8 mouse cellular contexts compared by ENCODE assay signal in genomic region chr8:84202938-84203917, GRCm38 (mm10). TPM values are rescaled to one million over a fixed set of nuclear protein-coding genes. Genes with fewer than 3 reads are reported as not detected.
DNase-seq lines count a peak whose midpoint lies in the region; ATAC-seq and TF ChIP-seq lines count a peak whose summit lies in the region.

No protein-coding gene starts in this region.

- ATAC-seq in hindbrain, embryonic 13.5 days (ENCODE audit: low FRiP score), result peak; percentile 37
- ATAC-seq in megakaryocyte-erythroid progenitor cell, adult 5-6 weeks (replicated peaks; ENCODE audit: low FRiP score, low TSS enrichment, poor library complexity, severe bottlenecking), result peak; percentile 28

- peak overlapping the region; percentile 67 for H3K4me2 ChIP-seq in hindbrain, embryonic 13.5 days

- DNase-seq in ES-E14 (ENCODE audit: low read depth, low spot score), result no peak
- DNase-seq in gastrocnemius, adult 18-20 months (ENCODE audit: low spot score), result peak; percentile 82
- DNase-seq in left cerebral cortex, postnatal 4 days, result peak; percentile 63
- DNase-seq in right cerebral cortex, postnatal 4 days, result peak; percentile 63
- no peak for DNase-seq in c-Kit-positive CD71-positive TER-119-positive erythroid progenitor cells, embryonic 14.5 days (ENCODE audit: low spot score)

- no peaks in the 10 kb centered on the region for H3K9me3 ChIP-seq in ES-E14 (ENCODE audit: control insufficient read depth, insufficient read depth, low read depth, low read length)
- H3K9me3 ChIP-seq in hindbrain, embryonic 13.5 days, result no peaks in the 10 kb centered on the region

- TF ChIP-seq POLR2A in bone marrow, adult 2 months (IDR thresholded peaks at IDR 0.05; ENCODE audit: borderline replicate concordance, control insufficient read depth, low read depth, low read length), result peak; percentile 62; the same call in 1 of the 2 replicates

- peak overlapping the region; percentile 71 for H3K9ac ChIP-seq in ES-E14 (ENCODE audit: insufficient read depth, low read depth, low read length, poor library complexity, severe bottlenecking)
- peak overlapping the region; percentile 68 for H3K9ac ChIP-seq in hindbrain, embryonic 13.5 days

- H3K4me3 ChIP-seq in ES-E14 (ENCODE audit: insufficient read depth in 1 of 2, low read depth in 1 of 2, low read length in 2 of 2, poor library complexity in 1 of 2, severe bottlenecking in 1 of 2), result peak overlapping the region; percentile 64 to 73
- peak overlapping the region; percentile 66 for H3K4me3 ChIP-seq in bone marrow, adult 2 months (replicated peaks; ENCODE audit: control insufficient read depth, low read depth, low read length)
- peak overlapping the region; percentile 37 for H3K4me3 ChIP-seq in hindbrain, embryonic 13.5 days

- in situ Hi-C loops in ES-E14 (cut with MboI; ENCODE audit: low sequenced_read_pairs in 2 of 2, unreplicated experiment in 2 of 2), result no loop called here

- intact Hi-C loops in left cerebral cortex, postnatal 4 days (cut with DNase I), result no loop called here

- H3K4me1 ChIP-seq in ES-E14 (ENCODE audit: control insufficient read depth in 2 of 2, insufficient read depth in 2 of 2, low read length in 2 of 2, poor library complexity in 1 of 2), result peaks cover 3 to 29% of the 10 kb centered on the region in 2 experiments; a peak in 2 of 4 replicates
- peaks cover 11% of the 10 kb centered on the region for H3K4me1 ChIP-seq in bone marrow, adult 2 months (ENCODE audit: control insufficient read depth, insufficient read depth, low read length)
- peaks cover 62% of the 10 kb centered on the region for H3K4me1 ChIP-seq in hindbrain, embryonic 13.5 days (replicated peaks)

- no peak for TF ChIP-seq CTCF in bone marrow, adult 2 months (IDR thresholded peaks at IDR 0.05; ENCODE audit: control insufficient read depth, insufficient read depth, low read length)

- WGBS in bone marrow, adult 2 months, result 8% methylated on average over 34 of the region's 34 CpGs
- WGBS in hindbrain, embryonic 13.5 days, result 11% methylated on average over 34 of the region's 34 CpGs

- H3K36me3 ChIP-seq in ES-E14 (ENCODE audit: control insufficient read depth, insufficient read depth, low read length, poor library complexity, severe bottlenecking), result no peaks in the 10 kb centered on the region; the same call in 1 of the 2 replicates
- H3K36me3 ChIP-seq in hindbrain, embryonic 13.5 days, result no peaks in the 10 kb centered on the region

- H3K27me3 ChIP-seq in hindbrain, embryonic 13.5 days, result peaks cover 44% of the 10 kb centered on the region

- H3K27ac ChIP-seq in ES-E14 (ENCODE audit: insufficient read depth, low read depth, low read length, poor library complexity, severe bottlenecking), result peak overlapping the region; percentile 20; the same call in 1 of the 2 replicates
- peak overlapping the region; percentile 94 for H3K27ac ChIP-seq in bone marrow, adult 2 months (ENCODE audit: control insufficient read depth, insufficient read depth, low read depth, low read length, poor library complexity)
- peak overlapping the region; percentile 81 for H3K27ac ChIP-seq in hindbrain, embryonic 13.5 days

TF ChIP-seq in ES-E14, 5 proteins besides CTCF, POLR2A, EP300 and RAD21:
- no peak for TF ChIP-seq ZNF384 (IDR thresholded peaks at IDR 0.05; ENCODE audit: low read depth, low read length)
- no peak for TF ChIP-seq CHD2 (IDR thresholded peaks at IDR 0.05; ENCODE audit: low read depth, low read length)
- TF ChIP-seq HCFC1 (IDR thresholded peaks at IDR 0.05; ENCODE audit: borderline replicate concordance, insufficient read depth, low read length), result no peak
- TF ChIP-seq MAFK (IDR thresholded peaks at IDR 0.05; ENCODE audit: insufficient read depth, low read depth, low read length), result no peak
- no peak for TF ChIP-seq ZC3H11A (IDR thresholded peaks at IDR 0.05; ENCODE audit: borderline replicate concordance, low read depth, low read length)

RNA-seq across cellular contexts. Expression of gene Nanos3, which starts 18.2 kb away (rescaled TPM):
- 7.0 and 9.9 TPM in 2 replicates for total RNA-seq in ES-E14 (2012; rRNA removed)
- 3.0 TPM in 1 of 2 replicates, not detected in the other for polyA plus RNA-seq in bone marrow, adult 2 months (2011; ENCODE audit: insufficient read depth, insufficient read length, low replicate concordance, missing spikeins)
- under 1 TPM in 1 of 2 experiments, not detected in 1; 0.82 TPM for total RNA-seq in gastrocnemius, adult 18-20 months (2021)
- 10.3 and 10.9 TPM in 2 replicates for polyA plus RNA-seq in hindbrain, embryonic 13.5 days (2015; fragmentation: Nextera tagmentation; extraction: Ambion mirVana)
- total RNA-seq in left cerebral cortex, postnatal 4 days (2021), result 10 to 100 TPM in 1 of 2 experiments, 1 to 10 TPM in 1; 8.1 to 11.4 TPM
- 2.9 and 5.0 TPM in 2 replicates for total RNA-seq in megakaryocyte-erythroid progenitor cell, adult 5-6 weeks (2014; fragmentation: Nextera tagmentation)
- not detected in 2 replicates for total RNA-seq in megakaryocyte-erythroid progenitor cell, adult 5-6 weeks (2017)

RNA-seq across cellular contexts. Expression of gene Zswim4, which starts 33.6 kb away (rescaled TPM):
- total RNA-seq in ES-E14 (2012; rRNA removed), result 22.1 and 24.6 TPM in 2 replicates
- polyA plus RNA-seq in bone marrow, adult 2 months (2011; ENCODE audit: insufficient read depth, insufficient read length, low replicate concordance, missing spikeins), result 2.0 and 4.0 TPM in 2 replicates
- 1 to 10 TPM; 6.6 to 7.2 TPM for total RNA-seq in gastrocnemius, adult 18-20 months (2021)
- 38.5 and 39.1 TPM in 2 replicates for polyA plus RNA-seq in hindbrain, embryonic 13.5 days (2015; fragmentation: Nextera tagmentation; extraction: Ambion mirVana)
- 10 to 100 TPM; 22.9 to 23.3 TPM for total RNA-seq in left cerebral cortex, postnatal 4 days (2021)
- 2.8 and 4.8 TPM in 2 replicates for total RNA-seq in megakaryocyte-erythroid progenitor cell, adult 5-6 weeks (2014; fragmentation: Nextera tagmentation)
- total RNA-seq in megakaryocyte-erythroid progenitor cell, adult 5-6 weeks (2017), result 3.3 and 3.7 TPM in 2 replicates

RNA-seq across cellular contexts. Expression of gene D8Ertd738e, which starts 46.3 kb away (rescaled TPM):
- total RNA-seq in ES-E14 (2012; rRNA removed), result 148 and 181 TPM in 2 replicates
- polyA plus RNA-seq in bone marrow, adult 2 months (2011; ENCODE audit: insufficient read depth, insufficient read length, low replicate concordance, missing spikeins), result 101 and 196 TPM in 2 replicates
- 100 to 1,000 TPM; 185 to 187 TPM for total RNA-seq in gastrocnemius, adult 18-20 months (2021)
- 263 and 280 TPM in 2 replicates for polyA plus RNA-seq in hindbrain, embryonic 13.5 days (2015; fragmentation: Nextera tagmentation; extraction: Ambion mirVana)
- total RNA-seq in left cerebral cortex, postnatal 4 days (2021), result 100 to 1,000 TPM; 105 to 120 TPM
- total RNA-seq in megakaryocyte-erythroid progenitor cell, adult 5-6 weeks (2014; fragmentation: Nextera tagmentation), result 122 and 195 TPM in 2 replicates
- 63.7 and 94.8 TPM in 2 replicates for total RNA-seq in megakaryocyte-erythroid progenitor cell, adult 5-6 weeks (2017)

RNA-seq across cellular contexts. Expression of gene Mri1, which starts 53.9 kb away (rescaled TPM):
- total RNA-seq in ES-E14 (2012; rRNA removed), result 32.7 and 55.6 TPM in 2 replicates
- 11.1 and 26.0 TPM in 2 replicates for polyA plus RNA-seq in bone marrow, adult 2 months (2011; ENCODE audit: insufficient read depth, insufficient read length, low replicate concordance, missing spikeins)
- 10 to 100 TPM; 13.8 to 19.7 TPM for total RNA-seq in gastrocnemius, adult 18-20 months (2021)
- polyA plus RNA-seq in hindbrain, embryonic 13.5 days (2015; fragmentation: Nextera tagmentation; extraction: Ambion mirVana), result 50.7 and 57.6 TPM in 2 replicates
- 10 to 100 TPM; 25.1 to 26.4 TPM for total RNA-seq in left cerebral cortex, postnatal 4 days (2021)
- total RNA-seq in megakaryocyte-erythroid progenitor cell, adult 5-6 weeks (2014; fragmentation: Nextera tagmentation), result 36.7 and 51.9 TPM in 2 replicates
- 19.1 and 19.3 TPM in 2 replicates for total RNA-seq in megakaryocyte-erythroid progenitor cell, adult 5-6 weeks (2017)

RNA-seq across cellular contexts. Expression of gene 4930432K21Rik, which starts 55.4 kb away (rescaled TPM):
- total RNA-seq in ES-E14 (2012; rRNA removed), result 4.9 TPM in 2 replicates
- not detected in 2 replicates for polyA plus RNA-seq in bone marrow, adult 2 months (2011; ENCODE audit: insufficient read depth, insufficient read length, low replicate concordance, missing spikeins)
- total RNA-seq in gastrocnemius, adult 18-20 months (2021), result under 1 TPM; 0.31 to 0.57 TPM
- polyA plus RNA-seq in hindbrain, embryonic 13.5 days (2015; fragmentation: Nextera tagmentation; extraction: Ambion mirVana), result 1.9 and 2.9 TPM in 2 replicates
- total RNA-seq in left cerebral cortex, postnatal 4 days (2021), result 1 to 10 TPM; 1.7 to 2.1 TPM
- 0.49 and 0.50 TPM in 2 replicates for total RNA-seq in megakaryocyte-erythroid progenitor cell, adult 5-6 weeks (2014; fragmentation: Nextera tagmentation)
- total RNA-seq in megakaryocyte-erythroid progenitor cell, adult 5-6 weeks (2017), result 1.1 and 1.7 TPM in 2 replicates

Comparison
In these comparisons a context has a peak if more than half of its experiments do, and no peak if none do; other contexts are left out.
1. DNase-seq: peak in gastrocnemius, adult 18-20 months (single experiment), left cerebral cortex, postnatal 4 days (single experiment) and right cerebral cortex, postnatal 4 days (single experiment); none in ES-E14 (single experiment) and c-Kit-positive CD71-positive TER-119-positive erythroid progenitor cells, embryonic 14.5 days (single experiment).
2. H3K27ac ChIP-seq: peak in every context shown above with its lines; median percentile 94 in bone marrow, adult 2 months; 81 in hindbrain, embryonic 13.5 days; 20 in ES-E14.
3. Peak in every context shown above with its lines, with median percentiles within 50 percentile points of each other: H3K4me3 ChIP-seq.